Mouse (Mus musculus) cerebellum, postnatal 10 days (tissue): ENCODE results near the gene Acp5.

Source experiments
- DNase-seq, 2 experiments: peaks; one replicate each; pipeline ENCODE4 v3.0.0; 2021; ENCODE audit warnings: mixed read lengths in 2 of 2

Acp5 gene

DNA sequence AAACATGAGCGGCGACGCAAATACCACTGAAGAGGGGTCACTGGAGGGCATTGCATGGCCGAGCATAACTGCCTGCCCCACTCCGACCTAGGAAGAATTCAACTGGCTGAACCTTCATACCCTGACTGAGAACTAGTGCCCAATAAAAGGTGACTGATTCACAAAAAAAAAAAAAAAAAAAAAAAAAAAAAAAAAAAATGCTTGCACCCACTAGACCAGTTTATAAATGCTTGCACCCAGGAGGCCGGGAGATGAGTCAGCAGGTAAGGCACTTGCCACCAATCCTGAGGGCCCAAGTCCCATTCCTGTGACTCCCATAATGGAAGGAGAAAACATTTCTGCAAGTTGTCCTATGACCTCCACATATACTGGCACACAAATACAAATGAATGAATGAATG, 42.8 kb downstream of the Acp5 start:
- no peak for DNase-seq

DNA sequence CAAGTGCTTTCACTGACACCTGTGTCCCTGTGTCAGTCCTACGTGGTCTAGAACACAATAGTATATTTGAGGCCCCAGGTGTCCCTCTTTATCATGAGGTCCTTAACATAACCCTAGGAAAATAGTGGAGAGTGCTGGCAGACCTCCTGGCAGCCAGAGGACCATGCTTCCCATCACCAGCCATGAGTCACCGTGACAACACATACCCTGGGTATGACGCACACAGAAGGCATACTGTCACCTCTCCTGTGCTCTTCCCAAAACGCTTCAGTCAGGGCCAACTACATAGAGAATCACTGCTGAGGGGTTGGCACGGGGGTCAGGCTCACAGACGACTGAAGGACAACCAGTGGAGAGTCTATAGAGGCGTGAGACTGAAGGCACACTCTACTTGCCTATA, 45.5 kb downstream of the Acp5 start:
- DNase-seq = no peak

DNA sequence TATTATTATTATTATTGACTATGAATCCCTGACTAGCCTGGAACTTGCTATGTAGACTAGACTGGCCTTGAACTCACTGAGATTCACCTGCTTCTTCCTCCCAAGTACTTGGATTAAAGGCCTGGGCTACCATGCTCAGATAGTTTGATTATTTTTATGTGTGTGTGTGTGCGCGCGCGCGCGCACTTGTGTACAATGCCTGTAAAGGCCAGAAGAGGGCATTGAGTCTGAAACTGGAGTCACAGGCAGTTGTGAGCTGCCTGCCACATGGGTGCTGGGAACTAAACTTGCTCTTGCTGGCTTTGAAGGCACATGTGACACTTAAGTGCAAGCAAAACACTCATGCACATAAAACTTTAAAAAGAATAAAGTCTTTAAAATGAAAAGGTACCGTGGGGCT, 46.2 kb downstream of the Acp5 start:
- no peak for DNase-seq

DNA sequence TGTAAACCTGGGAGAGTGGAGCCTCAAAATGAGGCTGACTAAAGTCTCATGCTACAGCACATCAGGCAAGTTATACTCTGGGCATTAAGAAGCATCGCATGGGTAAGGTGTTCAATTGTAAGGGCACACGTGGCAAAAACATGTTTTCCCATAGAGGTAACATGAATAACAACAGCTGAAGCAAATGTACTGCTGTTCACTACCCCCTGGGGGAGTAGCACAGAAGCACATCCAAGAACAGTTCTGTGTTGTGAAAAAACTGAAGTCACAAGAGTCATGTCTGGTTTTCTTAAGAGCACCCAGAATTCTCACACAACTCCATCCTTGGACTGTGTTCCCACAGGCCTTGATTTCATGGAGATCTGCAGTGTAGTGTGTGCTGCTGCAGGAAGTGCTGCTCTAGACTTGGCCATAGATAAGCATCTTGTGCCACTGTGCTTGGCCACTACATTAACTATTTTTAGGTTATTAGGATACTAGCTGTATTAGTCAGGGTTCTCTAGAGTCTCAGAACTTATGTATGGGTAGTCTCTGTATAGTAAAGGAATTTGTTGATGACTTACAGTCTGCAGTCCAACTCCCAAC, 48.4 kb downstream of the Acp5 start:
- no peak for DNase-seq

DNA sequence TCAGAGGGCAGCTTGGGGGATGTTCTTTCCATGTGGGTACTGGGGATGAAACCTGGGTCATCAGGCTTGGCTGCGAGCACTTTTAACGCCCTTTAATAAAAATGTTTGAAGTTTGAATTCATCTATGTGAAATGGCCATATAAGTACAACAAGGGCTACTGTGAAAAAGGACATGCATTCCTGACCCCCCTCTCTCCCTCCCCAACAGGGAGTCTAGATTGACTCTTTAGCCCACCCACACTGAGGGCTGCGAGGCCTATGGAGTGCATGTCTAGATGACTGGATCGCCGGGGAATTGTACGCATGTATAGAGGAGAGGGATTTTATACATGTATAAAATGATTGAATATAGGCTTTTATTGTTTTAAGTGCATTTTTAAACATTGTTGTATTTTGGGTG, 49.5 kb downstream of the Acp5 start:
- no peak for DNase-seq

DNA sequence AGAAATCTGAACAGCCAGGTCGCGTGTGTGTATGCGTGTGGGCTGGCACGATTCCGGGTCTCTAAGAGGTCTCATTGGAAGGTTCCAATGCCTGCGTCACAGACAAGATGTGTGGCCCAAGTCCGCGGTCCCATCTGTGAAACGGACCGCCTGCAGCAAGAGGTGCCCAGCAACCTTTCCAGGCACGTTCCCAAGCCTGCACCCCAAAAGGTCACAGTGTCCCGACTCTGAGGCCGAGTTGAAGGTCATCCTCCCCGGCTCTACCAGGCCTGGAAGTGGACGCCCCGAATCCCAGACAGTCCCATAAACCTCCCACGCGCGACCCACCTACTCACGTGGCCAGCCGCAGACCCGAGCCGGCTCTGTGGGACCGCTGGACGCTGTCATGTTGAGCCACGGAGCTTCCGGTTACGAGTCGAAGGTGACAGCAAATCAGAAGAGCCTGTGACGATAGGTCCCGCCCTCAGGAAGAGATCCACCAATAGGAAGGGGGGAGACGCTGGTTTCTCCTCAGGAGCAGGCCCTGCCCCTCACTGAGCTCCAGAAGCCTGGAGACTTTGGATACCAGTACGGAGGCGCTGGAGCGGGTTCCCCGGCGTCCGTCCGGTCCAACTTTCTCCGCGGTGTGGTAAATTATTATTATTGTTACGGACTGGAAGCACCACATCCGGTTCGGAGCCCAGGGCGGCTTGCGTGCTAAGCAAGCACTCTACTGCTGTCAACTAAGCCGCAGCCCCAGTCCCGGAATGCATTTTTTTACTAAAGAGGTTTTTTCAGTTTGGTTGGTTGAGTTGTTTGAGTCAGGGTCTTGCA, 50.3 kb downstream of the Acp5 start, which contains the start of gene Ecsit:
Gene Ecsit, minus strand, starts transcription at position 417 of the 813 bp plus-strand sequence.
- DNase-seq = peak; percentile 96

DNA sequence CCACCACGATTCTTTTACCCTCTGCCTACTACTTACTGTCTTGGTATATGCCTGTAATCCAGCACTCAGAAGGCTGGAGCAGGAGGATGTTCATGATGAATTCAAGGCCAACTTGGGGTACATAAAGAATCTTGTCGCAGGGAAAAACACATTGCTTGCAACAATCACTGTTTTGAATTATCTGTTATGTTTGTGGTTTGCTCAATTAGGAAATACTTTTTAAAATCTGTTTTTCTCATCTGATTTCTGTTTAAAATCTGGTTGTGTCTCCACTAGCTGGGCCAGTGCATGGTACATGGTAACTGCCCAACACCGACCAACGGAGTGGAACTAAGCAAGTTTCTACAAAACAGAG, 50.9 kb downstream of the Acp5 start:
- DNase-seq = no peak
